Mouse (Mus musculus): ENCODE data around the gene Tnp1. TPM values are rescaled to one million over a fixed set of nuclear protein-coding genes. Genes with fewer than 3 reads are reported as not detected.

The Tnp1 gene
- polyA plus RNA-seq, 1 experiment from 2014 or later, result not detected

DNA sequence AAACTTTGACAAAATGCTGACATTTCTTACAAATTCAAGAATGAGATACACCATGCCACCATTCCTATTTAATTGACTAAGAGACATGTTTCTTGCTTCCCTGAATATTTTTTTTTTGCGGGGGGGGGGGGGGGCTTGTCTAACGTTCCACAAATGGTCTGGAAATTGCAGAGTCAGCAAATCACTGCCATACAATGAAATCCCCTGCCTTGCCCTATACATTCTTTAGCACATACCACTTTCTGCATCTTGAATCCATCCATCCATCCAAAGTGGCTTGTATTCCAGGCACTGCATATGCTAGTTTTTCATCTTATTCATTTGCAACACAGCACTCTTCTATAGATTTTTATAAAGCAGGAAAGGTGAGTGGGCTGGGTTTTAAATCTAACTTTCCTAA is 23.5 kb downstream of the Tnp1 start:
- WGBS, result 66% methylated on average over 2 of the region's 2 CpGs
- no peaks in the 10 kb centered on the region for H3K36me3 ChIP-seq (ENCODE audit: control insufficient read depth, insufficient read depth, low read length)
- ATAC-seq, result no peak

GRCm38 (mm10) chr1:72988904-72989303 is 26.8 kb downstream of the Tnp1 start:
- H3K27ac ChIP-seq (ENCODE audit: low read depth, low read length), result no peak overlapping the region
- no peaks in the 10 kb centered on the region for H3K4me1 ChIP-seq (ENCODE audit: control insufficient read depth, insufficient read depth, low read depth, low read length)
- H3K4me3 ChIP-seq (ENCODE audit: low read length), result no peak overlapping the region
- no peaks in the 10 kb centered on the region for H3K27me3 ChIP-seq (replicated peaks; ENCODE audit: control insufficient read depth, insufficient read depth, low read length)
- no peaks in the 10 kb centered on the region for H3K9me3 ChIP-seq (ENCODE audit: control insufficient read depth, low read length)
- 85% methylated on average over 3 of the region's 3 CpGs for WGBS
- no peak for ATAC-seq
- no peak overlapping the region for H3K4me2 ChIP-seq (ENCODE audit: low read length)
- H3K9ac ChIP-seq (ENCODE audit: low read depth, low read length), result no peak overlapping the region
- H3K36me3 ChIP-seq (ENCODE audit: control insufficient read depth, insufficient read depth, low read length), result no peaks in the 10 kb centered on the region

More for the DNA sequence above, 23.5 kb downstream of the Tnp1 start:
- H3K4me2 ChIP-seq (ENCODE audit: low read length), result no peak overlapping the region
- no peak overlapping the region for H3K4me3 ChIP-seq (ENCODE audit: low read length)
- no peak overlapping the region for H3K9ac ChIP-seq (ENCODE audit: low read depth, low read length)
- H3K27ac ChIP-seq (ENCODE audit: low read depth, low read length), result no peak overlapping the region
- no peaks in the 10 kb centered on the region for H3K4me1 ChIP-seq (ENCODE audit: control insufficient read depth, insufficient read depth, low read depth, low read length)
- no peaks in the 10 kb centered on the region for H3K27me3 ChIP-seq (replicated peaks; ENCODE audit: control insufficient read depth, insufficient read depth, low read length)
- no peaks in the 10 kb centered on the region for H3K9me3 ChIP-seq (ENCODE audit: control insufficient read depth, low read length)

GRCm38 (mm10) chr1:72986715-72987114 is 29.0 kb downstream of the Tnp1 start:
- no peaks in the 10 kb centered on the region for H3K9me3 ChIP-seq (ENCODE audit: control insufficient read depth, low read length)
- H3K27me3 ChIP-seq (replicated peaks; ENCODE audit: control insufficient read depth, insufficient read depth, low read length), result no peaks in the 10 kb centered on the region
- no peaks in the 10 kb centered on the region for H3K4me1 ChIP-seq (ENCODE audit: control insufficient read depth, insufficient read depth, low read depth, low read length)
- H3K27ac ChIP-seq (ENCODE audit: low read depth, low read length), result no peak overlapping the region
- no peak overlapping the region for H3K4me2 ChIP-seq (ENCODE audit: low read length)
- no peak for ATAC-seq
- WGBS, result 91% methylated on average over 4 of the region's 4 CpGs
- no peak overlapping the region for H3K9ac ChIP-seq (ENCODE audit: low read depth, low read length)
- no peaks in the 10 kb centered on the region for H3K36me3 ChIP-seq (ENCODE audit: control insufficient read depth, insufficient read depth, low read length)
- no peak overlapping the region for H3K4me3 ChIP-seq (ENCODE audit: low read length)

DNA sequence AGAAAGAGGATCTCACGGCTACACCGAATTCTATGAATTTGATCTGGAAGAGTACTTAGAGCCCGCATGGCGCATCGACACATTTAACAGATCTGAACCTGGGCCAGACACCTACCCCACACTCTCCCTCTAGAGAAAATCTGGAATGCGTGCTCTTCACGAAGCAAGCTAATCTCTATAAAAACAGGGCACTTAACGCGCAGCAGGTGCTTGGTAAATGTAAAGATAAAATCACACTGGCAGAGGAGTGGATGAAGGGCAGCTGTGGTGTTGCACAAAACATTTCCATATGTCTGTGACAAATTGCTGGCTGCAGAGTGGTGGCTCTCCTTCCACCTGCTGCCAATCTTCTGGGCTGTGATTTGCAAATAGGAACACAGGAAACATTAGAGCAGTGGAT is 36.8 kb downstream of the Tnp1 start:
- no peak overlapping the region for H3K9ac ChIP-seq (ENCODE audit: low read depth, low read length)
- H3K4me3 ChIP-seq (ENCODE audit: low read length), result no peak overlapping the region
- ATAC-seq, result no peak
- no peaks in the 10 kb centered on the region for H3K36me3 ChIP-seq (ENCODE audit: control insufficient read depth, insufficient read depth, low read length)
- H3K27ac ChIP-seq (ENCODE audit: low read depth, low read length), result no peak overlapping the region
- no peaks in the 10 kb centered on the region for H3K9me3 ChIP-seq (ENCODE audit: control insufficient read depth, low read length)
- H3K4me2 ChIP-seq (ENCODE audit: low read length), result no peak overlapping the region
- no peaks in the 10 kb centered on the region for H3K27me3 ChIP-seq (replicated peaks; ENCODE audit: control insufficient read depth, insufficient read depth, low read length)
- H3K4me1 ChIP-seq (ENCODE audit: control insufficient read depth, insufficient read depth, low read depth, low read length), result no peaks in the 10 kb centered on the region
- WGBS, result 77% methylated on average over 9 of the region's 9 CpGs

- Histone ChIP-seq H3K4me1 (ENCODE audit: control insufficient read depth, insufficient read depth, low read depth, low read length) (no peaks in the 10 kb centered on the region), H3K4me3 (ENCODE audit: low read length) (no peak overlapping the region), H3K27ac (ENCODE audit: low read depth, low read length) (no peak overlapping the region), H3K4me2 (ENCODE audit: low read length) (no peak overlapping the region), H3K9me3 (ENCODE audit: control insufficient read depth, low read length) (no peaks in the 10 kb centered on the region), H3K9ac (ENCODE audit: low read depth, low read length) (no peak overlapping the region), H3K36me3 (ENCODE audit: control insufficient read depth, insufficient read depth, low read length) (no peaks in the 10 kb centered on the region), H3K27me3 (replicated peaks; ENCODE audit: control insufficient read depth, insufficient read depth, low read length) (no peaks in the 10 kb centered on the region)
- no peak for ATAC-seq
These were observed 41.5 kb downstream of the Tnp1 start for GRCm38 (mm10) chr1:72974226-72974625.

DNA sequence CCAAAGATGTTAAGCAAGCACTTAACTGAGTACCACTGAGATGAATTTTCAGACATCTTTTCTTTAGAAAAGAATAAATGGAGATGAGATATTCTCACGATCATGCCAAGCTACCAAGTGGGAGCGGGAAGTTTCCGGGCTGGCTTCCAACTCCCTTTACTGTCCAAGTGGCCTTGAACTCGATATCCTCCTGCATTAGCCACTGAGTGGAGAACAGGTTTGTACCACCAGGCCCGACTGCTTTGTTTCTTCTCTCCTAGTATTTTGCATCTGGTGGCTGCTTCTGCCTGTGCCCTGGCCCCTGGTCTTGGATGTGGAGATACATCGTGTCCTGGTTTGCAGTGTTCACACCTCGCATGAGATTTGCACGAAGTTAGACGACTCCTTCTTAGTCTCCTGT is 45.2 kb downstream of the Tnp1 start:
- H3K4me3 ChIP-seq (ENCODE audit: low read length), result no peak overlapping the region
- no peak overlapping the region for H3K27ac ChIP-seq (ENCODE audit: low read depth, low read length)
- ATAC-seq, result no peak
- H3K4me1 ChIP-seq (ENCODE audit: control insufficient read depth, insufficient read depth, low read depth, low read length), result no peaks in the 10 kb centered on the region
- H3K36me3 ChIP-seq (ENCODE audit: control insufficient read depth, insufficient read depth, low read length), result no peaks in the 10 kb centered on the region
- H3K4me2 ChIP-seq (ENCODE audit: low read length), result no peak overlapping the region
- 80% methylated on average over 9 of the region's 9 CpGs for WGBS
- H3K27me3 ChIP-seq (replicated peaks; ENCODE audit: control insufficient read depth, insufficient read depth, low read length), result no peaks in the 10 kb centered on the region
- no peak overlapping the region for H3K9ac ChIP-seq (ENCODE audit: low read depth, low read length)
- H3K9me3 ChIP-seq (ENCODE audit: control insufficient read depth, low read length), result no peaks in the 10 kb centered on the region

DNA sequence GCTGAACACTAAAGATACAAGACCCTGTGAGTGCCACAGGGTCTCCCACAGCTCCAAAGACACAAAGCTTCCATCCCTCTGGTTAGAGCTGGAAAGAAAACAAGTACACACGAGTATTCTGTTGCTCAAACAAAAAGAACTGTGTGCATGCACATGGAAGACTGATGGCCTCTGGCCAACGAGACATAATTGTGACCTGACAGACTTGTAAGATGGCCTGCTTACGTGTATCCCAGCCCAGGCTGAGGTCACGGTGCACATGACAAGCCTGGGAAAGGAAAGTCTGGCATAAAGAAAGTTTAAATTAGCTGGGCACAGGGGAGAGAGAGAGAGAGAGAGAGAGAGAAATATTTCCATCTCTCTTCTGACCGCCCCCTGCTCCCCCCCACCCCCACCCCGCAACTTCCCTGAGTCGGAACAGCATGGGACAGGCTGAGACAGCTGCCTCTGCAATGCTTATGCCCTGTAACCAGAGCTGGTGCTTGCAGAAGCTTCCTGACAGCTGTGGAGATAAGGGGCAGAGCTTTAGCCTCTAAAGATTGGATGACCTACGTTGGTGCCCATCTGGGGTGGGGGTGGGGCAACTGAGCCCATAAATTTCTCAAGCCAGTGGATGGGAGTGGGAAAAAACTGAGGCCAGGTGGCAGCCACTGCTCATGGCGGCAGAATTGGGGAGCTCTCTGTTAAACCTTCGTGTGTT is 46.4 kb downstream of the Tnp1 start:
- 30% methylated on average over 10 of the region's 10 CpGs for WGBS
- ATAC-seq, result no peak
- Histone ChIP-seq H3K9me3 (ENCODE audit: control insufficient read depth, low read length) (no peaks in the 10 kb centered on the region), H3K4me3 (ENCODE audit: low read length) (no peak overlapping the region), H3K36me3 (ENCODE audit: control insufficient read depth, insufficient read depth, low read length) (no peaks in the 10 kb centered on the region), H3K4me1 (ENCODE audit: control insufficient read depth, insufficient read depth, low read depth, low read length) (no peaks in the 10 kb centered on the region), H3K9ac (ENCODE audit: low read depth, low read length) (no peak overlapping the region), H3K4me2 (ENCODE audit: low read length) (no peak overlapping the region), H3K27me3 (replicated peaks; ENCODE audit: control insufficient read depth, insufficient read depth, low read length) (no peaks in the 10 kb centered on the region), H3K27ac (ENCODE audit: low read depth, low read length) (no peak overlapping the region)

- Histone ChIP-seq H3K4me3 (ENCODE audit: low read length) (no peak overlapping the region), H3K36me3 (ENCODE audit: control insufficient read depth, insufficient read depth, low read length) (no peaks in the 10 kb centered on the region), H3K9me3 (ENCODE audit: control insufficient read depth, low read length) (no peaks in the 10 kb centered on the region), H3K4me1 (ENCODE audit: control insufficient read depth, insufficient read depth, low read depth, low read length) (no peaks in the 10 kb centered on the region), H3K4me2 (ENCODE audit: low read length) (no peak overlapping the region), H3K27ac (ENCODE audit: low read depth, low read length) (no peak overlapping the region), H3K27me3 (replicated peaks; ENCODE audit: control insufficient read depth, insufficient read depth, low read length) (no peaks in the 10 kb centered on the region), H3K9ac (ENCODE audit: low read depth, low read length) (no peak overlapping the region)
- no peak for ATAC-seq
- WGBS, result 81% methylated on average over 4 of the region's 4 CpGs
These were observed 49.3 kb downstream of the Tnp1 start for GRCm38 (mm10) chr1:72966423-72966822.
